Mouse (Mus musculus) limb, embryonic 14.5 days (tissue): ENCODE data around the gene Dck. TPM values are rescaled to one million over a fixed set of nuclear protein-coding genes. Genes with fewer than 3 reads are reported as not detected.

Experiments used
- ATAC-seq: fragments of 200-750 bp; cut with Nextera tagmentation; 2 replicates; pipeline ENCODE4 v1.8.0; 2017; ENCODE audit warnings: low read depth, moderate number of reproducible peaks, moderate TSS enrichment; ENCODE audit not compliant: low FRiP score
- DNase-seq: peaks from one replicate; pipeline ENCODE4 v3.0.0-alpha.2; 2015; ENCODE audit warnings: low spot score
- H3K27ac ChIP-seq: fragments of 300-500 bp; sonication (generic); replicated peaks from 2 replicates; pipeline ENCODE4 v1.5.1; 2014; ENCODE audit warnings: low read depth, mild to moderate bottlenecking, low read length, moderate library complexity, mixed read lengths
- H3K27me3 ChIP-seq: fragments of 300-500 bp; sonication (generic); 2 replicates; pipeline ENCODE4 v1.6.1; 2014; ENCODE audit warnings: low read length, mixed read lengths; ENCODE audit not compliant: control insufficient read depth, insufficient read depth
- H3K36me3 ChIP-seq: fragments of 300-500 bp; sonication (generic); 2 replicates; pipeline ENCODE4 v1.6.1; 2014; ENCODE audit warnings: mild to moderate bottlenecking, low read length, moderate library complexity, mixed read lengths; ENCODE audit not compliant: control insufficient read depth, insufficient read depth
- H3K4me1 ChIP-seq: fragments of 300-500 bp; sonication (generic); 2 replicates; pipeline ENCODE4 v1.6.1; 2014; ENCODE audit warnings: antibody characterized with exemption, low read length, mixed read lengths; ENCODE audit not compliant: control insufficient read depth, insufficient read depth
- H3K4me2 ChIP-seq: fragments of 300-500 bp; sonication (generic); replicated peaks from 2 replicates; pipeline ENCODE4 v1.6.1; 2014; ENCODE audit warnings: low read depth, mild to moderate bottlenecking, low read length, moderate library complexity; ENCODE audit not compliant: severe bottlenecking
- H3K4me3 ChIP-seq: fragments of 300-500 bp; sonication (generic); replicated peaks from 2 replicates; pipeline ENCODE4 v1.5.1; 2014; ENCODE audit warnings: low read length
- H3K9ac ChIP-seq: fragments of 300-500 bp; sonication (generic); 2 replicates; pipeline ENCODE4 v1.6.1; 2014; ENCODE audit warnings: mild to moderate bottlenecking, low read depth, low read length, moderate library complexity; ENCODE audit not compliant: severe bottlenecking
- H3K9me3 ChIP-seq: fragments of 300-500 bp; sonication (generic); 2 replicates; pipeline ENCODE4 v1.6.1; 2016; ENCODE audit warnings: low read length; ENCODE audit not compliant: control insufficient read depth
- POLR2A ChIP-seq: fragments of 200-500 bp; IDR thresholded peaks from 2 replicates; pipeline ENCODE4 v1.8.0; 2012; ENCODE audit warnings: inconsistent platforms, mild to moderate bottlenecking, moderate library complexity, borderline replicate concordance; ENCODE audit not compliant: insufficient read depth, insufficient read length; ENCODE audit errors: extremely low read depth
- WGBS: fragments of 180-500 bp; shearing (Covaris S2); extraction: QIAGEN DNeasy Blood & Tissue Kit; methylation state at CpG from one replicate; pipeline ENCODE4 v1.1.7; 2014; 5-methylcytosine and 5-hydroxymethylcytosine counted together
- polyA plus RNA-seq, 2 experiments: library from polyadenylated mRNA; depleted of rRNA in 1 of 2; stranded (reverse) in 1 of 2; unstranded in 1 of 2; fragments of >200 nt; fragmentation: Nextera tagmentation in 1 of 2; extraction: Ambion mirVana in 1 of 2; gene quantifications; 2 replicates each; pipeline versions ENCODE4 v1.2.1 to v1.2.3; 2012 to 2014

Dck gene
- polyA plus RNA-seq, 2 experiments, result 23.5 to 35.6 TPM

GRCm38 (mm10) chr5:88805616-88806015 lies 40.8 kb downstream of the Dck start:
- no peak for TF ChIP-seq POLR2A

GRCm38 (mm10) chr5:88806278-88806677 lies 41.5 kb downstream of the Dck start:
- Histone ChIP-seq H3K27ac (no peak overlapping the region), H3K9me3 (no peaks in the 10 kb centered on the region), H3K36me3 (no peaks in the 10 kb centered on the region), H3K4me1 (no peaks in the 10 kb centered on the region), H3K4me3 (no peak overlapping the region), H3K9ac (no peak overlapping the region), H3K4me2 (no peak overlapping the region), H3K27me3 (no peaks in the 10 kb centered on the region)
- DNase-seq (no peak), ATAC-seq (no peak)
- 19% methylated on average over 5 of the region's 5 CpGs for WGBS
- TF ChIP-seq POLR2A, result no peak

More at GRCm38 (mm10) chr5:88805616-88806015, 40.8 kb downstream of the Dck start:
- Histone ChIP-seq H3K4me1 (no peaks in the 10 kb centered on the region), H3K27ac (no peak overlapping the region), H3K36me3 (no peaks in the 10 kb centered on the region), H3K9me3 (no peaks in the 10 kb centered on the region), H3K9ac (no peak overlapping the region), H3K27me3 (no peaks in the 10 kb centered on the region), H3K4me3 (no peak overlapping the region), H3K4me2 (no peak overlapping the region)
- ATAC-seq (no peak), DNase-seq (no peak)
- WGBS, result 85% methylated on average over 4 of the region's 4 CpGs

GRCm38 (mm10) chr5:88807342-88807741 lies 42.5 kb downstream of the Dck start:
- Histone ChIP-seq H3K9ac (no peak overlapping the region), H3K27ac (no peak overlapping the region), H3K9me3 (no peaks in the 10 kb centered on the region), H3K36me3 (no peaks in the 10 kb centered on the region), H3K4me2 (no peak overlapping the region), H3K4me3 (no peak overlapping the region), H3K27me3 (no peaks in the 10 kb centered on the region), H3K4me1 (no peaks in the 10 kb centered on the region)
- TF ChIP-seq POLR2A, result no peak
- 36% methylated on average over 9 of the region's 9 CpGs for WGBS
- ATAC-seq (no peak), DNase-seq (no peak)

GRCm38 (mm10) chr5:88813188-88813587 lies 48.4 kb downstream of the Dck start:
- Histone ChIP-seq H3K27ac (no peak overlapping the region), H3K4me3 (no peak overlapping the region), H3K4me2 (no peak overlapping the region), H3K9ac (no peak overlapping the region), H3K36me3 (no peaks in the 10 kb centered on the region), H3K4me1 (no peaks in the 10 kb centered on the region), H3K9me3 (no peaks in the 10 kb centered on the region), H3K27me3 (no peaks in the 10 kb centered on the region)
- WGBS, result 80% methylated on average over 2 of the region's 2 CpGs
- no peak for TF ChIP-seq POLR2A
- no peak for DNase-seq
- ATAC-seq, result no peak

- Histone ChIP-seq H3K4me3 (no peak overlapping the region), H3K9ac (no peak overlapping the region), H3K27me3 (no peaks in the 10 kb centered on the region), H3K9me3 (no peaks in the 10 kb centered on the region), H3K27ac (no peak overlapping the region), H3K4me1 (no peaks in the 10 kb centered on the region), H3K36me3 (no peaks in the 10 kb centered on the region), H3K4me2 (no peak overlapping the region)
- WGBS, result 69% methylated on average over 4 of the region's 4 CpGs
- DNase-seq, result no peak
- ATAC-seq, result no peak
- TF ChIP-seq POLR2A, result no peak
Measured at GRCm38 (mm10) chr5:88814552-88814951, 49.8 kb downstream of the Dck start.

GRCm38 (mm10) chr5:88821542-88821941 lies 56.7 kb downstream of the Dck start:
- no peak overlapping the region for H3K27ac ChIP-seq
- no peaks in the 10 kb centered on the region for H3K4me1 ChIP-seq
- no peak for TF ChIP-seq POLR2A
- DNase-seq (no peak), ATAC-seq (no peak)
- H3K4me2 ChIP-seq, result no peak overlapping the region
- H3K27me3 ChIP-seq, result no peaks in the 10 kb centered on the region
- H3K36me3 ChIP-seq, result no peaks in the 10 kb centered on the region
- H3K9ac ChIP-seq, result no peak overlapping the region
- H3K9me3 ChIP-seq, result no peaks in the 10 kb centered on the region
- 28% methylated on average over 1 of the region's 1 CpGs for WGBS
- H3K4me3 ChIP-seq, result no peak overlapping the region
